In the genomic region with DNA sequence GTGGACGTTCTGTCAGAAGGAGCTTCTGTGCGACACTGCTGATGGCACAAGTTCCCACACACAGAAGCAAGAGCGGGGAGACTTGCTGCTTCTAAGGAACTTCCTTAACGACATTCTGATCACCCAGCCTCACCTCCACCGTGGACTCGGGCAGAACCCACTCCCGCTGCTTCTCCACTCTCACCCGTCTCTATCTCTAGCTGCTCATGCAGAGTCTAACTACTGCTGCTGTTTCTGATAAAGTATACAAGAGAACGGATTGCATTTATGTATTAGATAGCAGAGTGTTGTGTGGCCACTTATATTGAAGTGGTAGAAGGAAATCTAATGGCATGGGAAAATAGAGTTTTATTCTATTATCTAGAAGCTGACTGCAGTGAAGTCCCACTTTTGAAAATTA, we compare ENCODE assay signal across 32 mouse cellular contexts. TPM values are rescaled to one million over a fixed set of nuclear protein-coding genes. Genes with fewer than 3 reads are reported as not detected.
"Had no signal": no experiment of that assay in that cellular context is flagged by ENCODE, and none has a peak within 500 bp of the region (broad histone marks: within the 10 kb centered on the region; RNA-seq: fewer than 3 reads in every experiment).

No protein-coding gene starts in this region.

- ATAC-seq: forebrain, embryonic 13.5 days; forebrain, embryonic 14.5 days; forebrain, embryonic 15.5 days; forebrain, embryonic 16.5 days; forebrain, postnatal 0 days had no signal

- H3K4me2 ChIP-seq: embryonic facial prominence, embryonic 12.5 days; embryonic facial prominence, embryonic 13.5 days; embryonic facial prominence, embryonic 15.5 days; forebrain, embryonic 12.5 days; forebrain, embryonic 13.5 days; forebrain, embryonic 15.5 days had no signal

- H3K27ac ChIP-seq: embryonic facial prominence, embryonic 10.5 days; embryonic facial prominence, embryonic 12.5 days; embryonic facial prominence, embryonic 15.5 days; forebrain, embryonic 10.5 days; forebrain, embryonic 12.5 days; forebrain, embryonic 13.5 days; forebrain, embryonic 15.5 days; gastrocnemius, adult 2 months; heart, adult 2 months had no signal

- DNase-seq: cerebellum, adult 8-10 months; cerebellum, adult 9-10 months; cerebellum, adult 9-11 months; cerebellum, postnatal 10 days; cerebellum, postnatal 14 days; cerebellum, postnatal 25 days; cerebellum, postnatal 36 days; embryo, embryonic 11 days; forebrain, postnatal 0 days; gastrocnemius, adult 2 months; gastrocnemius, postnatal 10 days; gastrocnemius, postnatal 14 days; gastrocnemius, postnatal 25 days; gastrocnemius, postnatal 36 days; heart, adult 18-20 months; heart, adult 2 months had no signal

- H3K4me1 ChIP-seq: forebrain, embryonic 15.5 days had no signal

- H3K9ac ChIP-seq: embryonic facial prominence, embryonic 12.5 days; embryonic facial prominence, embryonic 13.5 days; embryonic facial prominence, embryonic 15.5 days; forebrain, embryonic 12.5 days; forebrain, embryonic 13.5 days; forebrain, embryonic 15.5 days; forebrain, postnatal 0 days had no signal

- H3K9me3 ChIP-seq: embryonic facial prominence, embryonic 10.5 days; embryonic facial prominence, embryonic 12.5 days; embryonic facial prominence, embryonic 13.5 days; embryonic facial prominence, embryonic 15.5 days; forebrain, embryonic 10.5 days; forebrain, embryonic 12.5 days; forebrain, embryonic 13.5 days; forebrain, embryonic 15.5 days had no signal

- H3K4me3 ChIP-seq: embryonic facial prominence, embryonic 10.5 days; embryonic facial prominence, embryonic 12.5 days; embryonic facial prominence, embryonic 13.5 days; embryonic facial prominence, embryonic 15.5 days; erythroblast, embryonic 14.5 days; forebrain, embryonic 10.5 days; forebrain, embryonic 12.5 days; forebrain, embryonic 13.5 days; forebrain, embryonic 15.5 days; gastrocnemius, adult 2 months; heart, adult 2 months had no signal

- H3K27me3 ChIP-seq: embryonic facial prominence, embryonic 12.5 days; embryonic facial prominence, embryonic 13.5 days; embryonic facial prominence, embryonic 15.5 days; forebrain, embryonic 12.5 days; forebrain, embryonic 13.5 days; forebrain, embryonic 15.5 days had no signal

RNA-seq across cellular contexts. Expression of a gene that starts 48.6 kb away (rescaled TPM):
- total RNA-seq: gastrocnemius, adult 18-20 months; gastrocnemius, adult 2 months; gastrocnemius, adult 8-10 months; gastrocnemius, postnatal 10 days; gastrocnemius, postnatal 14 days; gastrocnemius, postnatal 25 days; gastrocnemius, postnatal 36 days; gastrocnemius, postnatal 4 days; granulocyte monocyte progenitor cell, adult 5-6 weeks; heart, adult 18-20 months; heart, adult 2 months had no signal
- polyA plus RNA-seq: cortical plate, adult 2 months; erythroblast, embryonic 14.5 days; heart, adult 2 months had no signal
